Mouse (Mus musculus) midbrain, embryonic 12.5 days (tissue): ENCODE measurements around the gene Hdac8. TPM values are rescaled to one million over a fixed set of nuclear protein-coding genes. Genes with fewer than 3 reads are reported as not detected.

ENCODE experiments used
- ATAC-seq: fragments of 200-750 bp; cut with Nextera tagmentation; 2 replicates; pipeline ENCODE4 v1.8.0; 2017; ENCODE audit warnings: low read depth, moderate TSS enrichment, moderate library complexity; ENCODE audit not compliant: low FRiP score
- H3K27ac ChIP-seq: fragments of 300-500 bp; sonication (generic); replicated peaks from 2 replicates; pipeline ENCODE4 v1.5.1; 2016; ENCODE audit warnings: mild to moderate bottlenecking
- H3K27me3 ChIP-seq: fragments of 300-500 bp; sonication (generic); 2 replicates; pipeline ENCODE4 v1.6.1; 2016; ENCODE audit warnings: mild to moderate bottlenecking
- H3K36me3 ChIP-seq: fragments of 300-500 bp; sonication (generic); 2 replicates; pipeline ENCODE4 v1.6.1; 2016
- H3K4me1 ChIP-seq: fragments of 300-500 bp; sonication (generic); 2 replicates; pipeline ENCODE4 v1.6.1; 2016
- H3K4me2 ChIP-seq: fragments of 300-500 bp; sonication (generic); replicated peaks from 2 replicates; pipeline ENCODE4 v1.6.1; 2016; ENCODE audit warnings: mild to moderate bottlenecking, moderate library complexity
- H3K4me3 ChIP-seq: fragments of 300-500 bp; sonication (generic); 2 replicates; pipeline ENCODE4 v1.5.1; 2016; ENCODE audit warnings: mild to moderate bottlenecking
- H3K9ac ChIP-seq: fragments of 300-500 bp; sonication (generic); replicated peaks from 2 replicates; pipeline ENCODE4 v1.6.1; 2016; ENCODE audit warnings: mild to moderate bottlenecking, moderate library complexity
- H3K9me3 ChIP-seq: fragments of 300-500 bp; sonication (generic); 2 replicates; pipeline ENCODE4 v1.6.1; 2016; ENCODE audit warnings: mild to moderate bottlenecking
- WGBS: fragments of 180-500 bp; shearing (Covaris S2); methylation state at CpG from one replicate; pipeline ENCODE4 v1.1.7; 2016; 5-methylcytosine and 5-hydroxymethylcytosine counted together
- microRNA-seq: library from miRNA; unstranded; fragments of <30 nt; microRNA quantifications from one replicate; pipeline ENCODE4, GENCODE M21; 2017
- polyA plus RNA-seq: library from polyadenylated mRNA; unstranded; fragments of >200 nt; fragmentation: Nextera tagmentation; extraction: Ambion mirVana; gene quantifications from 2 replicates; pipeline ENCODE4 v1.2.1, GENCODE M21; 2016

Gene Hdac8
- polyA plus RNA-seq, 1 experiment from 2014 or later, result 8.3 TPM

GRCm38 (mm10) chrX:102251221-102251936 lies 253.8 kb downstream of the Hdac8 start:
- Histone ChIP-seq H3K4me3 (peak overlapping the region; percentile 53), H3K27ac (peak overlapping the region; percentile 30; the same call in 1 of the 2 replicates), H3K36me3 (no peaks in the 10 kb centered on the region), H3K27me3 (peaks cover 76% of the 10 kb centered on the region), H3K9me3 (no peaks in the 10 kb centered on the region), H3K4me1 (peaks cover 4% of the 10 kb centered on the region; the same call in 1 of the 2 replicates), H3K9ac (peak overlapping the region; percentile 53), H3K4me2 (peak overlapping the region; percentile 82)
- ATAC-seq, result peak; percentile 64; the same call in 1 of the 2 replicates
- WGBS, result 19% methylated on average over 74 of the region's 80 CpGs

GRCm38 (mm10) chrX:102250891-102251170 lies 254.3 kb downstream of the Hdac8 start:
- Histone ChIP-seq H3K9ac (peak overlapping the region; percentile 53; the same call in 1 of the 2 replicates), H3K4me2 (peak overlapping the region; percentile 82), H3K36me3 (no peaks in the 10 kb centered on the region), H3K4me1 (peaks cover 4% of the 10 kb centered on the region; the same call in 1 of the 2 replicates), H3K27me3 (peaks cover 76% of the 10 kb centered on the region), H3K9me3 (no peaks in the 10 kb centered on the region), H3K27ac (no peak overlapping the region), H3K4me3 (peak overlapping the region; percentile 53)
- ATAC-seq, result no peak
- 18% methylated on average over 21 of the region's 24 CpGs for WGBS

GRCm38 (mm10) chrX:102250150-102250890 lies 254.8 kb downstream of the Hdac8 start:
- H3K4me3 ChIP-seq, result peak overlapping the region; percentile 53
- peak overlapping the region; percentile 82 for H3K4me2 ChIP-seq
- 0 out of 2 replicates have a peak overlapping the region, but pooled peaks have one; percentile 53 for H3K9ac ChIP-seq
- H3K9me3 ChIP-seq, result no peaks in the 10 kb centered on the region
- H3K4me1 ChIP-seq, result peaks cover 4% of the 10 kb centered on the region; the same call in 1 of the 2 replicates
- no peak for ATAC-seq
- no peaks in the 10 kb centered on the region for H3K36me3 ChIP-seq
- H3K27ac ChIP-seq, result no peak overlapping the region
- 22% methylated on average over 63 of the region's 68 CpGs for WGBS
- peaks cover 76% of the 10 kb centered on the region for H3K27me3 ChIP-seq

GRCm38 (mm10) chrX:102244334-102244733 lies 260.8 kb downstream of the Hdac8 start:
- H3K4me2 ChIP-seq, result no peak overlapping the region
- WGBS, result 75% methylated on average over 2 of the region's 2 CpGs
- no peak overlapping the region for H3K4me3 ChIP-seq
- H3K4me1 ChIP-seq, result no peaks in the 10 kb centered on the region
- H3K27me3 ChIP-seq, result peaks cover 34% of the 10 kb centered on the region
- H3K9me3 ChIP-seq, result no peaks in the 10 kb centered on the region
- H3K9ac ChIP-seq, result no peak overlapping the region
- no peak overlapping the region for H3K27ac ChIP-seq
- H3K36me3 ChIP-seq, result no peaks in the 10 kb centered on the region
- no peak for ATAC-seq

Small RNAs within 50 kb of the gene (microRNA-seq; reads per million reads assigned to microRNA genes)
- not detected for gene Gm26318

Other genes with a start within 250 kb of the Hdac8 start
- gene Phka1, start 138.9 kb upstream of the Hdac8 start, polyA plus RNA-seq, result 6.5 and 8.1 TPM in 2 replicates
- gene Gm3880, start 181.6 kb upstream of the Hdac8 start, polyA plus RNA-seq, result not detected in 2 replicates
- not detected in 2 replicates for gene Gm9112, start 202.3 kb upstream of the Hdac8 start, polyA plus RNA-seq
- not detected in 2 replicates for gene Dmrtc1b, start 202.5 kb upstream of the Hdac8 start, polyA plus RNA-seq